Mouse (Mus musculus) retina, adult 2 months (tissue): ENCODE measurements at regions not wholly inside any gene's neighbourhood (a gene's known extent, or its start where the extent isn't known, plus 50 kb on each side); places are given as distances from the start of the nearest gene placed in this dataset.
"Not testable (repeated sequence)": the region's sequence is repeated elsewhere in the genome, so short reads cannot be mapped to it uniquely, and the experiment has no call there.

Source experiments
- DNase-seq: peaks from one replicate; pipeline ENCODE4 v3.0.0-alpha.2; 2012; ENCODE audit warnings: low read depth, low spot score

DNA sequence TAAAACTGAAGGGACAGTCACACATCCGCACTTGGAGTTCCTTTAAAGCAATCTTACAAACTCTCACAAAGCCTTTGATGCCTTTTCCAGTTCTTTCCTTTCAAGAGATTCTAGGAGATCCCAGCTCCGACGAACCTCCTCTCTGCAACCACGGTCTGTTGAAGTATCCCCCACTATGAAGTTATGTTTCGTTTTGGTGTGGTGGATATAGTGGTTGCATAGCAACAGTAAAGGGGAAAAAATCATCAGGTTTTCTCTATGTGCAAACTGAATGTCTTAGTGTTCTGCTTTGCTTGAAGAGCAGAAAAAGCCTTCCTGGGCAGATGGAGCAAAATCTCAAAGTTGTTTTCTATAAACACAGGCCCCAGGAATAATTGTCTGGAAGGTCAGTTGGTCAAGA lies 147.4 kb upstream of the Dlgap1 start:
- no peak for DNase-seq

DNA sequence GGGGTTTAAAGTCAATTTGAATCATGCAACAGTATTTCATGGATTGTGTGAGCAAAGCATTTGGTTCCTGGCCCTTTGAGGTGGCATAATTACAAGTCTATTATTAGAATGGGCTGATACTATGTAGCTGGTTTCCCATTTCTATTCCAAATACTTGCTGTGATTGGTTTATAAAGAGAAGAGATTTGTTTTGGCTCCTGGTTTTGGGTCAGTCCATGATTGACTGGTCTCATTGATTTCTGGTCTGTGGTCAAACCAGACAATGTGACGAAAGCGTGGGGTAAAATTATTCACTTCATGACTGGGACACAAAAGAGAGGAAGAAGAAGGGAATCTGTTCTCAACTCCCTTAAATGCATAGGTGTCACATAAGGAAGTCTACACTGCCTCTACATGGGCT lies 147.0 kb upstream of the Dlgap1 start:
- no peak for DNase-seq

DNA sequence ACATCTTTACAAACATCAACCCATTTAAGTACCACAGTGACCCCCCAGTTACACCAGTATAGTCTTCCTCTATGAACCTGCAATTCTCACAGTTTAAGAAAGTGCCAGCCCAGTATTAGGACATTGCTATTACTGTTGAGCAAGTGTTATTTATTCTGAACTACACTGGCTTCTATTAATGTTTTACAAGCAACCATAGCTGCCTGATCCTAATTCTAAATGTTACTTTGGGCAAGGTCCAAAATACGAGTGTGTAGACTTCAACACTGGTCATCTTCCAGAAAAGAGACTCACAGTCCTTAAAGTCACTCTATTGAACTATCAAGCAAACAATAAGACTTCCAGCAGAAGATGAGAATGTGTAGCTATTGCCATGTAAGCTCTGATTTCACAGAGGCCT lies 146.0 kb upstream of the Dlgap1 start:
- DNase-seq = no peak

DNA sequence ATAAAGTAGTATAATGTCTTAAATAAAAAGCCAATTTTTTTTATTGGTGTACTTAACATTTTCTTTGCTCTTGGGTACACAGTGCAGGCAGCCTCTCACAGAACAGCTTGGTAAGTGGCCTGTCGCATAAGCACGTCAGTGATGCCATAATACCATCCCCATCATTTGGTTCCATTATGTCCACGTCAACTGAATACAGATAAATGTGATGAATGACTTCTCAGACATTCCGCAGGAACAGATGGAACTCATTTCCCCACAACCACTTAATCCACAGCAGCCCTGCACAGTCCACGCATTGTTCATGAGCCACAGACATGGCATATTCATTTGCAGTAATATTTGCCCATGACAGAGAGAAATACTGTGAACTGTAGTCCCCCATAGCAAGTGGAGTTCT lies 127.6 kb upstream of the Dlgap1 start:
- DNase-seq = no peak

DNA sequence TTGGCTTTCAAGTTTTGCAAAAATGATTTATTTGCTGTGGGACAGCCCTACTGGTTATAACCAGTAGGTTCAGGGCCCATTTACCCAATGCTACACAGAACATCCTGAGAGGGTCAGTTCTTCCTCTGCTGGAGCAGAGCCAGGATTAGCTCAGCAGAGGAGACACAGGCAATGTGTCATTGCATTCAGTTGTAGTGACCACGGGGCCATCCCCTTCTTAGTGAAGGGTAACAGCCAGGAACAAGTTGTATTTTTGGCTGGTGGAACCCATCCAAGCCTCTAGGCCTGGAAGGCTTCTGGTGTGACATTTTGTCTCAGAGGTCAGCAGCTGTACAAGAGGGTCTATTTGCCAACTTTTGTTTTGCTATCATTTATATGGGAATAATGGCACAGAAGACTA lies 120.6 kb upstream of the Dlgap1 start:
- DNase-seq = no peak

DNA sequence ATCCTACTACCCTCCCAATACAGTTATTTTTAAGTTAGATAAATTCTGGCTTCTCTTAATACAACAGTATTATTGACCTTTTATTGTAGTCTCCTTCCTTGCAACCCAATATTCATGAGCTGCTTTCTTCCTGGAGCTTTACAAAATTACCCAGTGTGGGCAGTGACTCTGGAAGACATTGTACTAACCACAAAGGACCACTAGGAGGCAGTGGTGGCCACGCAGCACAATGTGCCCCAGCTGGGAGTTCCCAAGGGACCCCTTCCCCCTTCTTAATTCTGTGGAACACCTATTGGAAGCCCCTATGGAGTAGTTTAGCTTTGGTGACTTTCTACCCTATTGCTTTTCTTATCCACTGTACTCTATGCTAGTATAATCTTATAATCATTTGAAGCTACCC lies 118.8 kb upstream of the Dlgap1 start:
- DNase-seq = no peak

DNA sequence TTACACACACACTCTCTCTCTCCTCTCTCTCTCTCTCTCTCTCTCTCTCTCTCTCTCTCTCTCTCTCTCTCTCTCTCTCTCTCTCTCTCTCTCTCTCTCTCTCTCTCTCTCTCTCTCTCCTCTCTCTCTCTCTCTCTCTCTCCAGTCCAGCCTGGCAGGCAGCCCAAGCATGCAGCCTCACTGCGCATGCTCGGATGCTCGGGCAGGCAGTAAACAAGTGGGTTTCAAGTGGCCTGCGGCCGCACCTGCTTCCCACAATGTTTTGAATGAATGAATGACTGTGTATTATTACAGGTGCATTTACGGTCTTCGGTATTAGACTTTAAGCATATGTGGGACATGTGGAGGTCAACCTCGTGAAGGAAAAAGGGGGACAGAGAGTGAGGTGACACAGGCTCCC lies 88.9 kb upstream of the Dlgap1 start:
- not testable (repeated sequence) for DNase-seq

DNA sequence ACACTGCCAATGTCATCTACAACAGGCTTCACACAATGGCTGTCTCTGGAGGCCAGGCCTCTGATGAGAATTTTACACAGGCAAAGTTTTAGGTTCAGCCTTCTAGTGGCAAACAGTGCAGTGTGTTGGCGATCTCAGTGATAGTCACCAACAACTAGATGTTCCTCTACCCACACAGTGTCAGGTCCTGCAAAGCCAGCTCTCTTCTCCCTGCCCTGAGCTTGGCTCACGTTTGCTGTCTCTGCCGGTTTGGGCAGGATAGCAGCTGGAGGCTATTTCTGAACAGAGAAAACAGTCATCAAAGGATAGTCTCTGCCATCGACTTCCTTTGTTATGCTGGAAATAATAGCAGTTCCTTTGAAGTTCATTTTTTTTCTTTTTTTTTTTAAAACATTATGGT lies 74.9 kb upstream of the Dlgap1 start:
- DNase-seq = no peak
